Mouse (Mus musculus) neural tube, embryonic 13.5 days (tissue): Measurements from ENCODE around the gene Fam76b. TPM values are rescaled to one million over a fixed set of nuclear protein-coding genes. Genes with fewer than 3 reads are reported as not detected.

Source experiments
- ATAC-seq: fragments of 200-750 bp; cut with Nextera tagmentation; 2 replicates; pipeline ENCODE4 v1.8.0; 2017; ENCODE audit warnings: low read depth, mild to moderate bottlenecking, moderate TSS enrichment, moderate library complexity
- H3K27ac ChIP-seq: fragments of 300-500 bp; sonication (generic); replicated peaks from 2 replicates; pipeline ENCODE4 v1.5.1; 2015; ENCODE audit warnings: moderate library complexity, mild to moderate bottlenecking, inconsistent platforms
- H3K27me3 ChIP-seq: fragments of 300-500 bp; sonication (generic); 2 replicates; pipeline ENCODE4 v1.6.1; 2015; ENCODE audit warnings: mild to moderate bottlenecking, inconsistent platforms
- H3K36me3 ChIP-seq: fragments of 300-500 bp; sonication (generic); 2 replicates; pipeline ENCODE4 v1.6.1; 2015; ENCODE audit warnings: mild to moderate bottlenecking, inconsistent platforms
- H3K4me1 ChIP-seq: fragments of 300-500 bp; sonication (generic); replicated peaks from 2 replicates; pipeline ENCODE4 v1.6.1; 2015; ENCODE audit warnings: inconsistent platforms
- H3K4me2 ChIP-seq: fragments of 300-500 bp; sonication (generic); 2 replicates; pipeline ENCODE4 v1.6.1; 2015; ENCODE audit warnings: inconsistent platforms, mild to moderate bottlenecking, moderate library complexity
- H3K4me3 ChIP-seq: fragments of 300-500 bp; sonication (generic); 2 replicates; pipeline ENCODE4 v1.5.1; 2015; ENCODE audit warnings: mild to moderate bottlenecking, inconsistent platforms
- H3K9ac ChIP-seq: fragments of 300-500 bp; sonication (generic); 2 replicates; pipeline ENCODE4 v1.6.1; 2015; ENCODE audit warnings: moderate library complexity, mild to moderate bottlenecking, inconsistent platforms
- H3K9me3 ChIP-seq: fragments of 300-500 bp; sonication (generic); 2 replicates; pipeline ENCODE4 v1.6.1; 2016; ENCODE audit warnings: inconsistent platforms
- WGBS: fragments of 180-500 bp; shearing (Covaris S2); methylation state at CpG from one replicate; pipeline ENCODE4 v1.1.7; 2015; 5-methylcytosine and 5-hydroxymethylcytosine counted together
- polyA plus RNA-seq: library from polyadenylated mRNA; unstranded; fragments of >200 nt; fragmentation: Nextera tagmentation; extraction: Ambion mirVana; gene quantifications from 2 replicates; pipeline ENCODE4 v1.2.1, GENCODE M21; 2015

Gene Fam76b
- polyA plus RNA-seq, 1 experiment from 2014 or later: 19.6 TPM

- ATAC-seq: peak; percentile 95
- H3K27me3 ChIP-seq: no peaks in the 10 kb centered on the region
- 0% methylated on average over 44 of the region's 44 CpGs for WGBS
Observed at GRCm38 (mm10) chr9:13826832-13827405, 597 bp upstream of the Fam76b start, which contains the start of gene Cep57. TSS of gene Cep57 (minus strand) at chr9:13827107.

GRCm38 (mm10) chr9:13828087-13828441 lies 548 bp downstream of the Fam76b start:
- H3K4me1 ChIP-seq: peaks cover 37% of the 10 kb centered on the region
- no peaks in the 10 kb centered on the region for H3K9me3 ChIP-seq
- peak overlapping the region; percentile 90 for H3K4me2 ChIP-seq
- H3K36me3 ChIP-seq: peaks cover 26% of the 10 kb centered on the region
- no peaks in the 10 kb centered on the region for H3K27me3 ChIP-seq
- H3K9ac ChIP-seq: peak overlapping the region; percentile 91
- peak overlapping the region; percentile 99 for H3K27ac ChIP-seq
- peak; percentile 30; the same call in 1 of the 2 replicates for ATAC-seq
- WGBS: under 1% methylated on average over 23 of the region's 23 CpGs
- H3K4me3 ChIP-seq: peak overlapping the region; percentile 84

More at GRCm38 (mm10) chr9:13826832-13827405, 597 bp upstream of the Fam76b start, which contains the start of gene Cep57:
- peak within 1 kb of the TSS; percentile 99 for H3K27ac ChIP-seq
- H3K9ac ChIP-seq: peak within 1 kb of the TSS; percentile 91
- peak within 1 kb of the TSS; percentile 90 for H3K4me2 ChIP-seq
- H3K36me3 ChIP-seq: peaks cover 14% of the 10 kb centered on the region
- peaks cover 41% of the 10 kb centered on the region for H3K4me1 ChIP-seq
- H3K4me3 ChIP-seq: peak within 1 kb of the TSS; percentile 84
- H3K9me3 ChIP-seq: no peaks in the 10 kb centered on the region

- Histone ChIP-seq H3K36me3 (peaks cover 81% of the 10 kb centered on the region), H3K4me1 (peaks cover 3% of the 10 kb centered on the region; the same call in 1 of the 2 replicates), H3K4me2 (no peak overlapping the region), H3K9ac (no peak overlapping the region), H3K27me3 (no peaks in the 10 kb centered on the region), H3K27ac (no peak overlapping the region), H3K9me3 (no peaks in the 10 kb centered on the region), H3K4me3 (no peak overlapping the region)
- no peak for ATAC-seq
- WGBS: 91% methylated on average over 3 of the region's 3 CpGs
Observed at GRCm38 (mm10) chr9:13835256-13835655, 7.7 kb downstream of the Fam76b start.

- Histone ChIP-seq H3K4me2 (no peak overlapping the region), H3K4me3 (no peak overlapping the region), H3K27ac (no peak overlapping the region), H3K4me1 (no peaks in the 10 kb centered on the region), H3K9ac (no peak overlapping the region), H3K36me3 (peaks cover 83% of the 10 kb centered on the region), H3K9me3 (no peaks in the 10 kb centered on the region), H3K27me3 (no peaks in the 10 kb centered on the region)
- no peak for ATAC-seq
- 80% methylated on average over 2 of the region's 2 CpGs for WGBS
Observed at GRCm38 (mm10) chr9:13836726-13837125, 9.2 kb downstream of the Fam76b start.

GRCm38 (mm10) chr9:13847591-13847990 lies 20.1 kb downstream of the Fam76b start:
- 88% methylated on average over 3 of the region's 3 CpGs for WGBS
- H3K4me3 ChIP-seq: no peak overlapping the region
- no peak for ATAC-seq
- H3K36me3 ChIP-seq: peaks cover 24% of the 10 kb centered on the region
- no peak overlapping the region for H3K27ac ChIP-seq
- no peaks in the 10 kb centered on the region for H3K9me3 ChIP-seq
- H3K4me2 ChIP-seq: no peak overlapping the region
- H3K27me3 ChIP-seq: no peaks in the 10 kb centered on the region
- H3K9ac ChIP-seq: no peak overlapping the region
- no peaks in the 10 kb centered on the region for H3K4me1 ChIP-seq

- H3K4me2 ChIP-seq: no peak overlapping the region
- ATAC-seq: peak; percentile 53; the same call in 1 of the 2 replicates
- H3K27me3 ChIP-seq: no peaks in the 10 kb centered on the region
- H3K9me3 ChIP-seq: no peaks in the 10 kb centered on the region
- no peak overlapping the region for H3K9ac ChIP-seq
- no peak overlapping the region for H3K27ac ChIP-seq
- 83% methylated on average over 10 of the region's 10 CpGs for WGBS
- no peak overlapping the region for H3K4me3 ChIP-seq
- no peaks in the 10 kb centered on the region for H3K4me1 ChIP-seq
- peaks cover 17% of the 10 kb centered on the region for H3K36me3 ChIP-seq
Observed at GRCm38 (mm10) chr9:13848481-13849480, 21.3 kb downstream of the Fam76b start.

- WGBS: 66% methylated on average over 3 of the region's 3 CpGs
- no peak for ATAC-seq
- H3K27ac ChIP-seq: no peak overlapping the region
Observed at GRCm38 (mm10) chr9:13853876-13854275, 26.4 kb downstream of the Fam76b start.

GRCm38 (mm10) chr9:13856247-13856646 lies 28.7 kb downstream of the Fam76b start:
- no peak overlapping the region for H3K27ac ChIP-seq
- no peaks in the 10 kb centered on the region for H3K36me3 ChIP-seq
- H3K9ac ChIP-seq: no peak overlapping the region
- WGBS: 82% methylated on average over 1 of the region's 1 CpGs
- no peaks in the 10 kb centered on the region for H3K27me3 ChIP-seq
- no peak overlapping the region for H3K4me2 ChIP-seq
- no peaks in the 10 kb centered on the region for H3K9me3 ChIP-seq
- H3K4me1 ChIP-seq: no peaks in the 10 kb centered on the region
- ATAC-seq: no peak
- no peak overlapping the region for H3K4me3 ChIP-seq

More at GRCm38 (mm10) chr9:13853876-13854275, 26.4 kb downstream of the Fam76b start:
- Histone ChIP-seq H3K36me3 (no peaks in the 10 kb centered on the region), H3K4me3 (no peak overlapping the region), H3K9ac (no peak overlapping the region), H3K4me1 (no peaks in the 10 kb centered on the region), H3K27me3 (no peaks in the 10 kb centered on the region), H3K4me2 (no peak overlapping the region), H3K9me3 (no peaks in the 10 kb centered on the region)

GRCm38 (mm10) chr9:13856777-13857176 lies 29.3 kb downstream of the Fam76b start:
- WGBS: 75% methylated on average over 4 of the region's 4 CpGs
- Histone ChIP-seq H3K27ac (no peak overlapping the region), H3K4me2 (no peak overlapping the region), H3K27me3 (no peaks in the 10 kb centered on the region), H3K4me1 (no peaks in the 10 kb centered on the region), H3K9me3 (no peaks in the 10 kb centered on the region), H3K4me3 (no peak overlapping the region), H3K9ac (no peak overlapping the region), H3K36me3 (no peaks in the 10 kb centered on the region)
- ATAC-seq: no peak

GRCm38 (mm10) chr9:13867646-13868045 lies 40.1 kb downstream of the Fam76b start:
- H3K4me2 ChIP-seq: no peak overlapping the region
- H3K9ac ChIP-seq: no peak overlapping the region
- H3K36me3 ChIP-seq: no peaks in the 10 kb centered on the region
- H3K4me1 ChIP-seq: no peaks in the 10 kb centered on the region
- WGBS: 75% methylated on average over 2 of the region's 2 CpGs
- no peak overlapping the region for H3K27ac ChIP-seq
- H3K27me3 ChIP-seq: no peaks in the 10 kb centered on the region
- no peak overlapping the region for H3K4me3 ChIP-seq
- no peak for ATAC-seq
- no peaks in the 10 kb centered on the region for H3K9me3 ChIP-seq

GRCm38 (mm10) chr9:13871631-13872030 lies 44.1 kb downstream of the Fam76b start:
- no peaks in the 10 kb centered on the region for H3K27me3 ChIP-seq
- no peak for ATAC-seq
- no peak overlapping the region for H3K4me2 ChIP-seq
- no peaks in the 10 kb centered on the region for H3K36me3 ChIP-seq
- WGBS: 87% methylated on average over 7 of the region's 7 CpGs
- no peak overlapping the region for H3K9ac ChIP-seq
- no peaks in the 10 kb centered on the region for H3K4me1 ChIP-seq
- H3K4me3 ChIP-seq: no peak overlapping the region
- H3K9me3 ChIP-seq: no peaks in the 10 kb centered on the region
- H3K27ac ChIP-seq: no peak overlapping the region

- 57% methylated on average over 2 of the region's 2 CpGs for WGBS
- H3K36me3 ChIP-seq: no peaks in the 10 kb centered on the region
- H3K4me3 ChIP-seq: no peak overlapping the region
- no peaks in the 10 kb centered on the region for H3K4me1 ChIP-seq
- no peak overlapping the region for H3K9ac ChIP-seq
- H3K27me3 ChIP-seq: no peaks in the 10 kb centered on the region
- no peak for ATAC-seq
- no peak overlapping the region for H3K4me2 ChIP-seq
- no peak overlapping the region for H3K27ac ChIP-seq
- no peaks in the 10 kb centered on the region for H3K9me3 ChIP-seq
Observed at GRCm38 (mm10) chr9:13874359-13874758, 46.8 kb downstream of the Fam76b start.
